Mouse (Mus musculus) sigmoid colon, adult 10 weeks (tissue): ENCODE results near the gene Gm7982. TPM values are rescaled to one million over a fixed set of nuclear protein-coding genes. Genes with fewer than 3 reads are reported as not detected.

Source experiments
- polyA plus RNA-seq: library from polyadenylated mRNA; stranded (reverse); fragments of 350-450 nt; fragmentation: Illumina TruSeq; extraction: RNeasy Lipid Tissue Mini Kit (QIAGEN cat#74804); gene quantifications from one replicate; pipeline ENCODE4 v1.2.3, GENCODE M21; 2014; ENCODE audit warnings: low read depth, low replicate concordance

Gene Gm7982
- polyA plus RNA-seq = not detected

GRCm38 (mm10) chr5:95741714-95742113 is at the start of gene Gm7982:
Gene Gm7982, plus strand, starts transcription at chr5:95742014.

GRCm38 (mm10) chr5:95736073-95736472 is 5.7 kb upstream of the Gm7982 start, which contains the start of gene Gm7978:
Gene Gm7978, minus strand, starts transcription at chr5:95736173.

GRCm38 (mm10) chr5:95775690-95776089 is 33.9 kb downstream of the Gm7982 start, which contains the start of gene E330014E10Rik:
Gene E330014E10Rik, plus strand, starts transcription at chr5:95775990.

Other genes with a start within 250 kb of the Gm7982 start
- gene Gm3286, start 231.3 kb upstream of the Gm7982 start, polyA plus RNA-seq = not detected
- not detected for gene Gm7971, start 147.1 kb upstream of the Gm7982 start, polyA plus RNA-seq
- gene Gm7978, start 5.8 kb upstream of the Gm7982 start, polyA plus RNA-seq = not detected
- gene E330014E10Rik, start 34.0 kb downstream of the Gm7982 start, polyA plus RNA-seq = not detected
- gene Cxcl13, start 214.9 kb downstream of the Gm7982 start, polyA plus RNA-seq = 107 TPM